Mouse (Mus musculus) erythroblast, embryonic 14.5 days (primary cell): ENCODE measurements around the gene Hcn1.

Experiments
- GATA1 ChIP-seq: IDR thresholded peaks from 2 replicates; pipeline ENCODE4 v1.6.1; 2012; ENCODE audit warnings: low read length, inconsistent platforms, mixed read lengths
- TAL1 ChIP-seq: IDR thresholded peaks from 3 replicates; pipeline ENCODE4 v1.6.1; 2012; ENCODE audit warnings: low read length, inconsistent platforms, mixed read lengths

- no peak for TF ChIP-seq GATA1
- no peak for TF ChIP-seq TAL1
These were observed 236.1 kb downstream of the Hcn1 start for GRCm38 (mm10) chr13:117838264-117838663.
